Mouse (Mus musculus) CH12.LX (cell line): Measurements from ENCODE around the gene Zswim4. TPM values are rescaled to one million over a fixed set of nuclear protein-coding genes. Genes with fewer than 3 reads are reported as not detected.

Experiments
- DNase-seq: peaks from one replicate; pipeline ENCODE4 v3.0.0-alpha.2; 2013; ENCODE audit errors: extremely low read depth
- H3K27ac ChIP-seq: 2 replicates; pipeline ENCODE4 v1.5.1; 2012; ENCODE audit warnings: low read depth, mild to moderate bottlenecking, control low read depth, moderate library complexity; ENCODE audit not compliant: insufficient read depth
- H3K27me3 ChIP-seq: replicated peaks from 2 replicates; pipeline ENCODE3; 2012; ENCODE audit warnings: inconsistent platforms
- H3K36me3 ChIP-seq, 2 experiments: replicated peaks in 1 of 2; 2 replicates each; pipeline versions ENCODE3 to v1.6.1; 2012; ENCODE audit warnings: inconsistent platforms in 1 of 2, low read length in 1 of 2, mild to moderate bottlenecking in 1 of 2, mixed read lengths in 1 of 2, moderate library complexity in 1 of 2; ENCODE audit not compliant: control insufficient read depth in 1 of 2, insufficient read depth in 1 of 2
- H3K4me1 ChIP-seq, 2 experiments: 2 replicates each; pipeline ENCODE4 v1.6.1; 2012; ENCODE audit warnings: inconsistent platforms in 1 of 2, moderate library complexity in 1 of 2; ENCODE audit not compliant: insufficient read depth in 2 of 2, control insufficient read depth in 1 of 2
- H3K4me2 ChIP-seq: 2 replicates; pipeline ENCODE4 v1.6.1; 2012; ENCODE audit warnings: low read depth, mild to moderate bottlenecking, control low read depth; ENCODE audit not compliant: poor library complexity, insufficient read depth, severe bottlenecking
- H3K4me3 ChIP-seq, 3 experiments: fragments of 150-350 bp in 1 of 3; sonication (generic) in 1 of 3; replicated peaks in 1 of 3; 2 replicates each; pipeline versions ENCODE3 to v1.5.1; 2011 to 2012; ENCODE audit warnings: low read depth in 2 of 3, low read length in 2 of 3, mild to moderate bottlenecking in 2 of 3, moderate library complexity in 2 of 3, control low read depth in 1 of 3, improper control_type of control experiment in 1 of 3, inconsistent platforms in 1 of 3, mixed read lengths in 1 of 3; ENCODE audit not compliant: poor library complexity in 1 of 3
- H3K79me2 ChIP-seq: replicated peaks from 2 replicates; pipeline ENCODE4 v1.6.1; 2012; ENCODE audit warnings: mild to moderate bottlenecking, moderate library complexity; ENCODE audit not compliant: control insufficient read depth, poor library complexity, insufficient read depth, severe bottlenecking; ENCODE audit errors: extremely low read depth
- H3K9ac ChIP-seq: 2 replicates; pipeline ENCODE4 v1.6.1; 2012; ENCODE audit warnings: low read depth, mild to moderate bottlenecking, control low read depth, moderate library complexity; ENCODE audit not compliant: insufficient read depth
- H3K9me3 ChIP-seq: replicated peaks from 2 replicates; pipeline ENCODE3; 2012; ENCODE audit warnings: low read length, inconsistent platforms, mixed read lengths
- CHD1 ChIP-seq: IDR thresholded peaks from 2 replicates; pipeline ENCODE4 v1.6.1; 2012; ENCODE audit warnings: low read depth, low read length, improper control_type of control experiment, inconsistent platforms
- CTCF ChIP-seq, 2 experiments: IDR thresholded peaks in 1 of 2; conservative IDR thresholded peaks in 1 of 2; 2 replicates each; pipeline ENCODE4 v1.5.1; 2011 to 2012; ENCODE audit warnings: low read depth in 2 of 2, low read length in 2 of 2, improper control_type of control experiment in 1 of 2, inconsistent platforms in 1 of 2, mild to moderate bottlenecking in 1 of 2, moderate library complexity in 1 of 2
- ELF1 ChIP-seq: IDR thresholded peaks from 2 replicates; pipeline ENCODE4 v1.6.1; 2014; ENCODE audit warnings: low read depth, mild to moderate bottlenecking, inconsistent platforms, low read length, improper control_type of control experiment
- EP300 ChIP-seq: IDR thresholded peaks from 2 replicates; pipeline ENCODE4 v1.6.1; 2011; ENCODE audit warnings: low read length, improper control_type of control experiment
- GABPA ChIP-seq: IDR thresholded peaks from 2 replicates; pipeline ENCODE4 v1.6.1; 2012; ENCODE audit warnings: low read depth, low read length, improper control_type of control experiment, inconsistent platforms; ENCODE audit not compliant: insufficient replicate concordance
- HCFC1 ChIP-seq: IDR thresholded peaks from 2 replicates; pipeline ENCODE4 v1.6.1; 2012; ENCODE audit warnings: low read depth, mild to moderate bottlenecking, inconsistent platforms, low read length, improper control_type of control experiment
- IRF4 ChIP-seq: IDR thresholded peaks from 2 replicates; pipeline ENCODE4 v1.6.1; 2014; ENCODE audit warnings: low read depth, mild to moderate bottlenecking, inconsistent platforms, low read length, improper control_type of control experiment
- MAX ChIP-seq: IDR thresholded peaks from 2 replicates; pipeline ENCODE4 v1.6.1; 2011; ENCODE audit warnings: low read length, improper control_type of control experiment
- MAZ ChIP-seq: IDR thresholded peaks from 2 replicates; pipeline ENCODE4 v1.6.1; 2012; ENCODE audit warnings: low read depth, mild to moderate bottlenecking, inconsistent platforms, low read length, improper control_type of control experiment, moderate library complexity
- MEF2A ChIP-seq: IDR thresholded peaks from 2 replicates; pipeline ENCODE4 v1.6.1; 2014; ENCODE audit warnings: low read depth, mild to moderate bottlenecking, inconsistent platforms, low read length, improper control_type of control experiment, borderline replicate concordance
- MXI1 ChIP-seq: IDR thresholded peaks from 2 replicates; pipeline ENCODE4 v1.6.1; 2011; ENCODE audit warnings: mild to moderate bottlenecking, low read depth, low read length, improper control_type of control experiment
- NELFE ChIP-seq: IDR thresholded peaks from 2 replicates; pipeline ENCODE4 v1.6.1; 2011; ENCODE audit warnings: low read depth, low read length, improper control_type of control experiment
- NRF1 ChIP-seq: IDR thresholded peaks from 2 replicates; pipeline ENCODE4 v1.6.1; 2014; ENCODE audit warnings: low read depth, mild to moderate bottlenecking, inconsistent platforms, low read length, improper control_type of control experiment, moderate library complexity
- PAX5 ChIP-seq: IDR thresholded peaks from 2 replicates; pipeline ENCODE4 v1.6.1; 2012; ENCODE audit warnings: low read length, inconsistent platforms, mixed read lengths
- POLR2A ChIP-seq: IDR thresholded peaks from 2 replicates; pipeline ENCODE4 v1.6.1; 2011; ENCODE audit warnings: low read depth, mild to moderate bottlenecking, improper control_type of control experiment, low read length
- POLR2AphosphoS2 ChIP-seq: IDR thresholded peaks from 2 replicates; pipeline ENCODE4 v1.6.1; 2011; ENCODE audit warnings: low read depth, low read length, improper control_type of control experiment
- RAD21 ChIP-seq: IDR thresholded peaks from 2 replicates; pipeline ENCODE4 v1.6.1; 2011; ENCODE audit warnings: low read depth, mild to moderate bottlenecking, low read length, improper control_type of control experiment, moderate library complexity
- SIN3A ChIP-seq: IDR thresholded peaks from 2 replicates; pipeline ENCODE4 v1.6.1; 2012; ENCODE audit warnings: low read length, improper control_type of control experiment, inconsistent platforms
- SMC3 ChIP-seq: IDR thresholded peaks from 2 replicates; pipeline ENCODE4 v1.6.1; 2011; ENCODE audit warnings: low read depth, low read length, improper control_type of control experiment
- TBP ChIP-seq: conservative IDR thresholded peaks from 2 replicates; pipeline ENCODE4 v1.6.1; 2011; ENCODE audit warnings: low read depth, low read length, improper control_type of control experiment
- TCF12 ChIP-seq: IDR thresholded peaks from 2 replicates; pipeline ENCODE4 v1.6.1; 2014; ENCODE audit warnings: low read depth, mild to moderate bottlenecking, inconsistent platforms, low read length, improper control_type of control experiment
- UBTF ChIP-seq: IDR thresholded peaks from 2 replicates; pipeline ENCODE4 v1.6.1; 2012; ENCODE audit warnings: low read depth, mild to moderate bottlenecking, inconsistent platforms, low read length, improper control_type of control experiment, moderate library complexity
- USF1 ChIP-seq: IDR thresholded peaks from 2 replicates; pipeline ENCODE4 v1.6.1; 2014; ENCODE audit warnings: low read depth, mild to moderate bottlenecking, inconsistent platforms, low read length, improper control_type of control experiment
- ZC3H11A ChIP-seq: IDR thresholded peaks from 2 replicates; pipeline ENCODE4 v1.6.1; 2012; ENCODE audit warnings: low read depth, mild to moderate bottlenecking, inconsistent platforms, low read length, improper control_type of control experiment
- dilution Hi-C: fragments of 300-500 bp; cut with MboI; formaldehyde crosslinking; loops from 2 replicates; pipeline ENCODE4 v1.14.3; 2020; ENCODE audit warnings: low sequenced_read_pairs; ENCODE audit not compliant: extremely low pct_unique_long_range_greater_than_20kb, extremely low pct_ligation_motif_present
- in situ Hi-C: fragments of 300-500 bp; cut with MboI; formaldehyde crosslinking; loops from 3 replicates; pipeline ENCODE4 v1.14.3; 2019; ENCODE audit warnings: low sequenced_read_pairs, low pct_ligation_motif_present, low pct_unique_long_range_greater_than_20kb, mixed read lengths
- polyA plus RNA-seq: library from polyadenylated mRNA; unstranded; fragments of >175 nt; gene quantifications from 2 replicates; pipeline ENCODE4 v1.2.1, GENCODE M21; 2012; ENCODE audit warnings: low read depth; ENCODE audit not compliant: insufficient read length
- total RNA-seq, 2 experiments: library from RNA; depleted of rRNA; stranded (reverse); fragments of 300-350 nt in 1 of 2; fragments of >200 nt in 1 of 2; gene quantifications; 2 replicates each; pipeline ENCODE4 v1.2.3; 2012 to 2014

The Zswim4 gene
- total and polyA plus RNA-seq, 3 experiments, result 4.9 to 9.7 (median 9.1) TPM

GRCm38 (mm10) chr8:84173861-84174260 lies 63.0 kb downstream of the Zswim4 start:
- in situ Hi-C loops, result loop anchor here (5.0 kb wide), 1 partner anchor 137 kb away; no protein-coding TSS in a partner anchor
- no peaks in the 10 kb centered on the region for H3K9me3 ChIP-seq

GRCm38 (mm10) chr8:84170096-84170495 lies 66.8 kb downstream of the Zswim4 start:
- Histone ChIP-seq H3K9me3 (no peaks in the 10 kb centered on the region), H3K4me1 (peaks cover 5 to 14% of the 10 kb centered on the region in 2 experiments), H3K27ac (no peak overlapping the region), H3K4me2 (no peak overlapping the region), H3K9ac (no peak overlapping the region), H3K79me2 (no peaks in the 10 kb centered on the region), H3K4me3 (no peak overlapping the region), H3K36me3 (no peaks in the 10 kb centered on the region), H3K27me3 (peaks cover 73% of the 10 kb centered on the region)
- in situ Hi-C loops (loop anchor here (5.0 kb wide), 1 partner anchor 133 kb away; no protein-coding TSS in a partner anchor), dilution Hi-C loops (no loop called here)
- TF ChIP-seq TBP (no peak), UBTF (no peak), PAX5 (no peak), HCFC1 (no peak), MAZ (no peak), CHD1 (no peak), GABPA (no peak), POLR2AphosphoS2 (no peak), MEF2A (no peak), SMC3 (no peak), POLR2A (no peak), ZC3H11A (no peak), TCF12 (no peak), MXI1 (no peak), CTCF (conservative IDR thresholded peaks at IDR 0.05 in 1 of 2, IDR thresholded peaks at IDR 0.05 in 1 of 2; ENCODE audit: low read depth in 2 of 2, low read length in 2 of 2) (no peak), EP300 (no peak), SIN3A (no peak)
- DNase-seq, result no peak

More at GRCm38 (mm10) chr8:84173861-84174260, 63.0 kb downstream of the Zswim4 start:
- Histone ChIP-seq H3K27me3 (peaks cover 73% of the 10 kb centered on the region), H3K4me2 (0 out of 2 replicates have a peak overlapping the region, but pooled peaks have one; percentile 18), H3K9ac (no peak overlapping the region), H3K27ac (no peak overlapping the region)
- dilution Hi-C loops, result no loop called here
- no peak for TF ChIP-seq MXI1
- TF ChIP-seq NELFE, result 0 out of 2 replicates have a peak, but pooled peaks have one; percentile 30
- TF ChIP-seq USF1, result no peak
- TF ChIP-seq SMC3, result peak; percentile 98
- 0 out of 2 replicates have a peak, but pooled peaks have one; percentile 10 for TF ChIP-seq ELF1
- no peak for TF ChIP-seq MAX
- no peak for TF ChIP-seq MAZ
- TF ChIP-seq CTCF (conservative IDR thresholded peaks at IDR 0.05 in 1 of 2, IDR thresholded peaks at IDR 0.05 in 1 of 2; ENCODE audit: low read depth in 2 of 2, low read length in 2 of 2), result peak; percentile 32 to 93; a peak in 3 of 4 replicates
- TF ChIP-seq ZC3H11A, result peak; percentile 71
- TF ChIP-seq IRF4, result no peak
- peak; percentile 80 for TF ChIP-seq RAD21
- no peak for TF ChIP-seq NRF1
- TF ChIP-seq, all 38 proteins: peak for 6
- Histone ChIP-seq H3K4me3 (no peak overlapping the region), H3K4me1 (peaks cover 5 to 11% of the 10 kb centered on the region in 2 experiments), H3K79me2 (no peaks in the 10 kb centered on the region), H3K36me3 (no peaks in the 10 kb centered on the region)
- peak; percentile 64 for DNase-seq
